In genomic region chr9:51418923-51419482, GRCm38 (mm10) we compare ENCODE assay signal across 22 mouse cellular contexts.
A peak's percentile ranks its signal among the peaks of the same experiment; 100 is the strongest.
DNase-seq lines count a peak whose midpoint lies in the region; ATAC-seq and TF ChIP-seq lines count a peak whose summit lies in the region.
"Had no signal": no experiment of that assay in that cellular context is flagged by ENCODE, and none has a peak within 500 bp of the region (broad histone marks: within the 10 kb centered on the region; RNA-seq: fewer than 3 reads in every experiment).

No protein-coding gene starts in this region.

- H3K4me1 ChIP-seq in limb, embryonic 12.5 days (replicated peaks): 0 out of 2 replicates have a peak, but pooled peaks cover 3% of the 10 kb centered on the region
- no peaks in the 10 kb centered on the region for H3K4me1 ChIP-seq in limb, embryonic 10.5 days
- H3K4me1 ChIP-seq in limb, embryonic 13.5 days: peaks cover 4% of the 10 kb centered on the region; the same call in 1 of the 2 replicates
- H3K4me1 ChIP-seq: embryonic facial prominence, embryonic 12.5 days; forebrain, embryonic 12.5 days; forebrain, embryonic 15.5 days; hindbrain, embryonic 12.5 days had no signal

- no peaks in the 10 kb centered on the region for H3K36me3 ChIP-seq in limb, embryonic 12.5 days
- no peaks in the 10 kb centered on the region for H3K36me3 ChIP-seq in limb, embryonic 10.5 days
- no peaks in the 10 kb centered on the region for H3K36me3 ChIP-seq in limb, embryonic 13.5 days
- H3K36me3 ChIP-seq: embryonic facial prominence, embryonic 12.5 days; forebrain, embryonic 12.5 days; forebrain, embryonic 15.5 days; hindbrain, embryonic 12.5 days; hindbrain, embryonic 15.5 days had no signal

- TF ChIP-seq CTCF in gastrocnemius, adult 2 months (IDR thresholded peaks at IDR 0.05): no peak

- no peak overlapping the region for H3K9ac ChIP-seq in limb, embryonic 12.5 days (replicated peaks)
- H3K9ac ChIP-seq in limb, embryonic 13.5 days: no peak overlapping the region
- H3K9ac ChIP-seq: embryonic facial prominence, embryonic 12.5 days; forebrain, embryonic 12.5 days; forebrain, embryonic 15.5 days; hindbrain, embryonic 12.5 days; hindbrain, embryonic 15.5 days had no signal

- intact Hi-C loops in gastrocnemius, adult 2 months (cut with DNase I): no loop called here
- intact Hi-C loops in gastrocnemius, postnatal 36 days (cut with DNase I): no loop called here

- H3K27ac ChIP-seq in gastrocnemius, adult 2 months: peak overlapping the region; percentile 64
- H3K27ac ChIP-seq in limb, embryonic 12.5 days: no peak overlapping the region
- H3K27ac ChIP-seq in limb, embryonic 10.5 days: no peak overlapping the region
- no peak overlapping the region for H3K27ac ChIP-seq in limb, embryonic 13.5 days
- H3K27ac ChIP-seq: embryonic facial prominence, embryonic 12.5 days; forebrain, embryonic 12.5 days; forebrain, embryonic 15.5 days; hindbrain, embryonic 12.5 days; hindbrain, embryonic 15.5 days had no signal

- peak; percentile 76; the same call in 1 of the 2 replicates for ATAC-seq in limb, embryonic 12.5 days (ENCODE audit: insufficient number of reproducible peaks, insufficient read depth, low FRiP score, low TSS enrichment, low read depth)
- ATAC-seq in limb, embryonic 13.5 days (ENCODE audit: low FRiP score, low read depth): peak; percentile 81
- ATAC-seq: activated CD4-positive, CD25-positive, alpha-beta regulatory T cell, adult 4 months; forebrain, embryonic 15.5 days; intestine, postnatal 0 days had no signal

- DNase-seq in gastrocnemius, adult 2 months: peak; percentile 42
- no peak for DNase-seq in gastrocnemius, postnatal 36 days
- no peak for DNase-seq in limb, embryonic 10.5 days (ENCODE audit: low spot score)
- no peak for DNase-seq in adrenal gland, postnatal 36 days
- DNase-seq in left cerebral cortex, adult 9 months (ENCODE audit: low spot score in 2 of 2): no peak
- DNase-seq: adrenal gland, adult 8-10 months; adrenal gland, postnatal 25 days; cerebellum, adult 18-20 months; cerebellum, adult 9-10 months; cerebellum, postnatal 14 days; heart, adult 11 months had no signal

- no peaks in the 10 kb centered on the region for H3K27me3 ChIP-seq in limb, embryonic 12.5 days
- no peaks in the 10 kb centered on the region for H3K27me3 ChIP-seq in limb, embryonic 10.5 days (ENCODE audit: low read depth, poor library complexity, severe bottlenecking)
- no peaks in the 10 kb centered on the region for H3K27me3 ChIP-seq in limb, embryonic 13.5 days
- H3K27me3 ChIP-seq: embryonic facial prominence, embryonic 12.5 days; forebrain, embryonic 12.5 days; forebrain, embryonic 15.5 days; hindbrain, embryonic 12.5 days; hindbrain, embryonic 15.5 days had no signal

- H3K9me3 ChIP-seq in limb, embryonic 12.5 days: no peaks in the 10 kb centered on the region
- no peaks in the 10 kb centered on the region for H3K9me3 ChIP-seq in limb, embryonic 10.5 days (replicated peaks)
- no peaks in the 10 kb centered on the region for H3K9me3 ChIP-seq in limb, embryonic 13.5 days
- H3K9me3 ChIP-seq: embryonic facial prominence, embryonic 12.5 days; forebrain, embryonic 12.5 days; forebrain, embryonic 15.5 days; hindbrain, embryonic 12.5 days; hindbrain, embryonic 15.5 days had no signal

- no peak overlapping the region for H3K4me2 ChIP-seq in limb, embryonic 12.5 days
- no peak overlapping the region for H3K4me2 ChIP-seq in limb, embryonic 13.5 days (replicated peaks)
- H3K4me2 ChIP-seq: embryonic facial prominence, embryonic 12.5 days; forebrain, embryonic 12.5 days; forebrain, embryonic 15.5 days; heart, embryonic 11.5 days; hindbrain, embryonic 12.5 days; hindbrain, embryonic 15.5 days had no signal

- no peak overlapping the region for H3K4me3 ChIP-seq in gastrocnemius, adult 2 months
- H3K4me3 ChIP-seq in limb, embryonic 12.5 days (replicated peaks): no peak overlapping the region
- H3K4me3 ChIP-seq in limb, embryonic 10.5 days: no peak overlapping the region
- H3K4me3 ChIP-seq in limb, embryonic 13.5 days: no peak overlapping the region
- H3K4me3 ChIP-seq: embryonic facial prominence, embryonic 12.5 days; erythroblast, embryonic 14.5 days; forebrain, embryonic 12.5 days; forebrain, embryonic 15.5 days; hindbrain, embryonic 12.5 days; hindbrain, embryonic 15.5 days had no signal

- 45% methylated on average over 5 of the region's 5 CpGs for WGBS in limb, embryonic 12.5 days
- WGBS in limb, embryonic 10.5 days: 79% methylated on average over 5 of the region's 5 CpGs
- 26% methylated on average over 5 of the region's 5 CpGs for WGBS in limb, embryonic 13.5 days
